Mouse (Mus musculus) MEL (cell line): ENCODE results near the gene C8a.

Experiments used
- CTCF ChIP-seq, 3 experiments: IDR thresholded peaks in 2 of 3; conservative IDR thresholded peaks in 1 of 3; 2 replicates each; pipeline ENCODE4 v1.5.1; 2011 to 2012; ENCODE audit warnings: low read length in 3 of 3, low read depth in 2 of 3, mild to moderate bottlenecking in 2 of 3, improper control_type of control experiment in 1 of 3, inconsistent platforms in 1 of 3, mixed read lengths in 1 of 3, moderate library complexity in 1 of 3; ENCODE audit not compliant: control insufficient read depth in 1 of 3, insufficient read depth in 1 of 3, poor library complexity in 1 of 3, severe bottlenecking in 1 of 3
- E2F4 ChIP-seq: IDR thresholded peaks from 2 replicates; pipeline ENCODE4 v1.6.1; 2011; ENCODE audit warnings: low read depth, low read length, improper control_type of control experiment, borderline replicate concordance
- EP300 ChIP-seq, 2 experiments: IDR thresholded peaks; 2 replicates each; pipeline ENCODE4 v1.6.1; 2011; ENCODE audit warnings: improper control_type of control experiment in 2 of 2, low read length in 2 of 2, low read depth in 1 of 2, mild to moderate bottlenecking in 1 of 2
- KAT2A ChIP-seq: conservative IDR thresholded peaks from 2 replicates; pipeline ENCODE4 v1.6.1; 2012; ENCODE audit warnings: low read depth, low read length, improper control_type of control experiment, inconsistent platforms
- MAFK ChIP-seq: IDR thresholded peaks from 2 replicates; pipeline ENCODE4 v1.6.1; 2011; ENCODE audit warnings: low read depth, mild to moderate bottlenecking, low read length, improper control_type of control experiment, borderline replicate concordance
- MXI1 ChIP-seq: IDR thresholded peaks from 2 replicates; pipeline ENCODE4 v1.6.1; 2011; ENCODE audit warnings: mild to moderate bottlenecking, low read depth, low read length, improper control_type of control experiment
- POLR2A ChIP-seq, 2 experiments: IDR thresholded peaks; 2 replicates each; pipeline ENCODE4 v1.6.1; 2011 to 2012; ENCODE audit warnings: low read length in 2 of 2, mild to moderate bottlenecking in 2 of 2, control low read depth in 1 of 2, improper control_type of control experiment in 1 of 2, low read depth in 1 of 2, moderate library complexity in 1 of 2; ENCODE audit not compliant: control insufficient read depth in 1 of 2, insufficient read depth in 1 of 2, poor library complexity in 1 of 2
- TAL1 ChIP-seq: IDR thresholded peaks from 2 replicates; pipeline ENCODE4 v1.6.1; 2012; ENCODE audit warnings: mild to moderate bottlenecking, inconsistent platforms, low read length, moderate library complexity, mixed read lengths
- USF1 ChIP-seq: IDR thresholded peaks from 2 replicates; pipeline ENCODE4 v1.6.1; 2014; ENCODE audit warnings: low read depth, mild to moderate bottlenecking, inconsistent platforms, low read length, improper control_type of control experiment, moderate library complexity
- ZC3H11A ChIP-seq: IDR thresholded peaks from 2 replicates; pipeline ENCODE4 v1.6.1; 2012; ENCODE audit warnings: low read depth, mild to moderate bottlenecking, inconsistent platforms, low read length, improper control_type of control experiment
- ZNF384 ChIP-seq: IDR thresholded peaks from 2 replicates; pipeline ENCODE4 v1.6.1; 2012; ENCODE audit warnings: low read depth, mild to moderate bottlenecking, inconsistent platforms, low read length, improper control_type of control experiment

- TF ChIP-seq TAL1 (no peak), EP300 (IDR thresholded peaks at IDR 0.05; ENCODE audit: low read depth in 1 of 2, low read length in 2 of 2) (no peak), E2F4 (no peak), USF1 (no peak), ZNF384 (no peak), CTCF (IDR thresholded peaks at IDR 0.05 in 2 of 3, conservative IDR thresholded peaks at IDR 0.05 in 1 of 3; ENCODE audit: control insufficient read depth in 1 of 3, insufficient read depth in 1 of 3, low read depth in 2 of 3, low read length in 3 of 3, poor library complexity in 1 of 3, severe bottlenecking in 1 of 3) (no peak), ZC3H11A (no peak), MXI1 (no peak), POLR2A (IDR thresholded peaks at IDR 0.05; ENCODE audit: control insufficient read depth in 1 of 2, insufficient read depth in 1 of 2, low read depth in 1 of 2, low read length in 2 of 2, poor library complexity in 1 of 2) (no peak), MAFK (no peak), KAT2A (no peak)
These were observed 65.4 kb downstream of the C8a start for GRCm38 (mm10) chr4:104810710-104811286.
